Mouse (Mus musculus) neural tube, embryonic 12.5 days (tissue): ENCODE results near the gene Ntn5. TPM values are rescaled to one million over a fixed set of nuclear protein-coding genes. Genes with fewer than 3 reads are reported as not detected.

Source experiments
- polyA plus RNA-seq: library from polyadenylated mRNA; unstranded; fragments of >200 nt; fragmentation: Nextera tagmentation; extraction: Ambion mirVana; gene quantifications from 2 replicates; pipeline ENCODE4 v1.2.1, GENCODE M21; 2016

Ntn5 gene
- polyA plus RNA-seq, 1 experiment from 2014 or later: 1.2 TPM

Other genes with a start within 250 kb of the Ntn5 start
- 31.8 and 32.7 TPM in 2 replicates for gene Gys1, start 249.2 kb upstream of the Ntn5 start, polyA plus RNA-seq
- gene Ruvbl2, start 245.9 kb upstream of the Ntn5 start, polyA plus RNA-seq: 126 and 127 TPM in 2 replicates
- gene Ftl1, start 224.1 kb upstream of the Ntn5 start, polyA plus RNA-seq: 5,746 and 6,117 TPM in 2 replicates
- gene Bax, start 217.1 kb upstream of the Ntn5 start, polyA plus RNA-seq: 262 and 276 TPM in 2 replicates
- 0.41 and 0.60 TPM in 2 replicates for gene Tulp2, start 202.1 kb upstream of the Ntn5 start, polyA plus RNA-seq
- not detected in 2 replicates for gene Gm45808, start 197.2 kb upstream of the Ntn5 start, polyA plus RNA-seq
- gene Dhdh, start 195.2 kb upstream of the Ntn5 start, polyA plus RNA-seq: 2.3 and 2.8 TPM in 2 replicates
- gene Nucb1, start 173.6 kb upstream of the Ntn5 start, polyA plus RNA-seq: 118 and 119 TPM in 2 replicates
- gene Ppp1r15a, start 157.8 kb upstream of the Ntn5 start, polyA plus RNA-seq: 19.4 and 20.1 TPM in 2 replicates
- gene Plekha4, start 157.7 kb upstream of the Ntn5 start, polyA plus RNA-seq: 3.2 and 3.5 TPM in 2 replicates
- gene Hsd17b14, start 129.1 kb upstream of the Ntn5 start, polyA plus RNA-seq: 0.26 and 0.43 TPM in 2 replicates
- gene Bcat2, start 113.9 kb upstream of the Ntn5 start, polyA plus RNA-seq: 25.7 and 29.2 TPM in 2 replicates
- gene Fgf21, start 68.5 kb upstream of the Ntn5 start, polyA plus RNA-seq: not detected in 2 replicates
- gene Fut1, start 66.7 kb upstream of the Ntn5 start, polyA plus RNA-seq: not detected in 2 replicates
- 0.23 TPM in 1 of 2 replicates, not detected in the other for gene Izumo1, start 62.2 kb upstream of the Ntn5 start, polyA plus RNA-seq
- gene Rasip1, start 56.5 kb upstream of the Ntn5 start, polyA plus RNA-seq: 16.5 and 16.8 TPM in 2 replicates
- gene Mamstr, start 44.0 kb upstream of the Ntn5 start, polyA plus RNA-seq: 3.5 and 4.9 TPM in 2 replicates
- gene Fut2, start 17.6 kb upstream of the Ntn5 start, polyA plus RNA-seq: 0.17 and 0.20 TPM in 2 replicates
- 1.0 and 1.2 TPM in 2 replicates for gene Sec1, start 10.4 kb downstream of the Ntn5 start, polyA plus RNA-seq
- 35.5 and 36.6 TPM in 2 replicates for gene Car11, start 15.8 kb downstream of the Ntn5 start, polyA plus RNA-seq
- gene Dbp, start 21.1 kb downstream of the Ntn5 start, polyA plus RNA-seq: 4.1 TPM in 2 replicates
- 665 and 700 TPM in 2 replicates for gene Rpl18, start 31.4 kb downstream of the Ntn5 start, polyA plus RNA-seq
- 28.0 and 29.0 TPM in 2 replicates for gene Sphk2, start 34.0 kb downstream of the Ntn5 start, polyA plus RNA-seq
- gene Fam83e, start 37.2 kb downstream of the Ntn5 start, polyA plus RNA-seq: 0.94 and 1.00 TPM in 2 replicates
- not detected in 2 replicates for gene Spaca4, start 41.8 kb downstream of the Ntn5 start, polyA plus RNA-seq
- gene Lmtk3, start 99.7 kb downstream of the Ntn5 start, polyA plus RNA-seq: 10.9 and 14.1 TPM in 2 replicates
- gene Sult2b1, start 100.6 kb downstream of the Ntn5 start, polyA plus RNA-seq: 2.1 and 2.4 TPM in 2 replicates
- 305 and 308 TPM in 2 replicates for gene Cyth2, start 130.6 kb downstream of the Ntn5 start, polyA plus RNA-seq
- 0.86 and 0.87 TPM in 2 replicates for gene Kcnj14, start 140.8 kb downstream of the Ntn5 start, polyA plus RNA-seq
- gene Grwd1, start 146.9 kb downstream of the Ntn5 start, polyA plus RNA-seq: 48.3 and 50.7 TPM in 2 replicates
- 41.8 and 54.4 TPM in 2 replicates for gene Kdelr1, start 188.8 kb downstream of the Ntn5 start, polyA plus RNA-seq
- gene Grin2d, start 194.4 kb downstream of the Ntn5 start, polyA plus RNA-seq: 1.3 and 1.5 TPM in 2 replicates
- 0.22 and 0.56 TPM in 2 replicates for gene Syngr4, start 212.7 kb downstream of the Ntn5 start, polyA plus RNA-seq
- gene Tmem143, start 212.9 kb downstream of the Ntn5 start, polyA plus RNA-seq: 3.9 and 4.4 TPM in 2 replicates
- 32.8 and 33.2 TPM in 2 replicates for gene Emp3, start 237.4 kb downstream of the Ntn5 start, polyA plus RNA-seq
- 2.8 and 3.7 TPM in 2 replicates for gene Ccdc114, start 240.1 kb downstream of the Ntn5 start, polyA plus RNA-seq